Mouse (Mus musculus): ENCODE measurements around the gene Gm16867. TPM values are rescaled to one million over a fixed set of nuclear protein-coding genes. Genes with fewer than 3 reads are reported as not detected.
"Not testable (repeated sequence)": the region's sequence is repeated elsewhere in the genome, so short reads cannot be mapped to it uniquely, and the experiment has no call there.

The Gm16867 gene
- polyA plus RNA-seq, 1 experiment from 2014 or later: 0.11 TPM

GRCm38 (mm10) chr14:69512449-69512848 lies 9.3 kb upstream of the Gm16867 start, which contains the start of gene Gm27179:
Gene Gm27179 (minus strand): TSS chr14:69512549.
- WGBS: no CpG with 5 or more reads among the region's 2 CpGs
- H3K9me3 ChIP-seq (replicated peaks; ENCODE audit: low read length); H3K27me3 ChIP-seq (ENCODE audit: insufficient read depth, low read length); ATAC-seq (replicated peaks; ENCODE audit: low FRiP score, low read depth); H3K36me3 ChIP-seq (ENCODE audit: insufficient read depth, low read length); H3K9ac ChIP-seq (ENCODE audit: low read depth, low read length); H3K27ac ChIP-seq; H3K4me1 ChIP-seq (replicated peaks; ENCODE audit: insufficient read depth, low read length); H3K4me3 ChIP-seq (replicated peaks; ENCODE audit: low read depth, low read length); H3K4me2 ChIP-seq (ENCODE audit: low read length); DNase-seq (ENCODE audit: low spot score): not testable (repeated sequence)

- H3K4me2 ChIP-seq (ENCODE audit: low read length); H3K9me3 ChIP-seq (replicated peaks; ENCODE audit: low read length); H3K9ac ChIP-seq (ENCODE audit: low read depth, low read length); H3K27me3 ChIP-seq (ENCODE audit: insufficient read depth, low read length); H3K4me1 ChIP-seq (replicated peaks; ENCODE audit: insufficient read depth, low read length); ATAC-seq (replicated peaks; ENCODE audit: low FRiP score, low read depth); H3K27ac ChIP-seq; H3K4me3 ChIP-seq (replicated peaks; ENCODE audit: low read depth, low read length); H3K36me3 ChIP-seq (ENCODE audit: insufficient read depth, low read length); DNase-seq (ENCODE audit: low spot score): not testable (repeated sequence)
- no CpG with 5 or more reads among the region's 1 CpGs for WGBS
Measured at GRCm38 (mm10) chr14:69507000-69507399, 3.8 kb upstream of the Gm16867 start.

GRCm38 (mm10) chr14:69502440-69503150 lies 567 bp downstream of the Gm16867 start:
- H3K36me3 ChIP-seq (ENCODE audit: insufficient read depth, low read length); H3K4me1 ChIP-seq (replicated peaks; ENCODE audit: insufficient read depth, low read length); H3K27me3 ChIP-seq (ENCODE audit: insufficient read depth, low read length); DNase-seq (ENCODE audit: low spot score); H3K4me3 ChIP-seq (replicated peaks; ENCODE audit: low read depth, low read length); H3K27ac ChIP-seq; H3K9me3 ChIP-seq (replicated peaks; ENCODE audit: low read length); H3K9ac ChIP-seq (ENCODE audit: low read depth, low read length); H3K4me2 ChIP-seq (ENCODE audit: low read length): not testable (repeated sequence)
- peak; percentile 51 for ATAC-seq (replicated peaks; ENCODE audit: low FRiP score, low read depth)
- no CpG with 5 or more reads among the region's 73 CpGs for WGBS

- not testable (repeated sequence) for H3K4me3 ChIP-seq (replicated peaks; ENCODE audit: low read depth, low read length); H3K4me2 ChIP-seq (ENCODE audit: low read length); H3K27me3 ChIP-seq (ENCODE audit: insufficient read depth, low read length); H3K9ac ChIP-seq (ENCODE audit: low read depth, low read length); H3K9me3 ChIP-seq (replicated peaks; ENCODE audit: low read length); H3K4me1 ChIP-seq (replicated peaks; ENCODE audit: insufficient read depth, low read length); H3K27ac ChIP-seq; DNase-seq (ENCODE audit: low spot score); H3K36me3 ChIP-seq (ENCODE audit: insufficient read depth, low read length); ATAC-seq (replicated peaks; ENCODE audit: low FRiP score, low read depth)
Measured at GRCm38 (mm10) chr14:69496259-69496658, 6.9 kb downstream of the Gm16867 start.

DNA sequence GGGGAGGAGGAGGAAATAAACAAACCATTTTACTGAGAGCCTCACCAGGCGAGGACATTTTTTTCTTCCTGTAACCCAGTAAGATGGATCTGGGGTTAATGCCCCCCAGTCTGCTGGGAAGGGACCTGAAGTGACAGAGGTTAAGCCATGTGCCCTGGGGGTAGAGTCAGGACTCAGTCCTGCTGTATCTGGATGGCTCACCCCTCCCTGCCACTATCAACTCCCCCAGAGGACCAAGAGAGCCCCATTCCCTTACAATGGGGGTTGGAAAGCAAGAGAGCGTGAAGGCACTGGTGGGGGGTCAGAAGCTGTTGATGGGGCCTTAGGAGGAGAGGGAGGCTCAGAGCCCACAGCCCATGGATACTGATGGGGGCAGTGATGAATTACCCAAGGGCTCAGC lies 8.2 kb downstream of the Gm16867 start:
- not testable (repeated sequence) for H3K9ac ChIP-seq (ENCODE audit: low read depth, low read length); DNase-seq (ENCODE audit: low spot score); H3K36me3 ChIP-seq (ENCODE audit: insufficient read depth, low read length); H3K4me3 ChIP-seq (replicated peaks; ENCODE audit: low read depth, low read length); H3K9me3 ChIP-seq (replicated peaks; ENCODE audit: low read length); H3K27me3 ChIP-seq (ENCODE audit: insufficient read depth, low read length); H3K4me2 ChIP-seq (ENCODE audit: low read length); ATAC-seq (replicated peaks; ENCODE audit: low FRiP score, low read depth); H3K27ac ChIP-seq; H3K4me1 ChIP-seq (replicated peaks; ENCODE audit: insufficient read depth, low read length)
- WGBS: no CpG with 5 or more reads among the region's 2 CpGs

GRCm38 (mm10) chr14:69494522-69494921 lies 8.6 kb downstream of the Gm16867 start:
- no CpG with 5 or more reads among the region's 3 CpGs for WGBS
- not testable (repeated sequence) for H3K4me3 ChIP-seq (replicated peaks; ENCODE audit: low read depth, low read length); H3K9me3 ChIP-seq (replicated peaks; ENCODE audit: low read length); ATAC-seq (replicated peaks; ENCODE audit: low FRiP score, low read depth); H3K4me2 ChIP-seq (ENCODE audit: low read length); H3K36me3 ChIP-seq (ENCODE audit: insufficient read depth, low read length); H3K4me1 ChIP-seq (replicated peaks; ENCODE audit: insufficient read depth, low read length); H3K27ac ChIP-seq; DNase-seq (ENCODE audit: low spot score); H3K27me3 ChIP-seq (ENCODE audit: insufficient read depth, low read length); H3K9ac ChIP-seq (ENCODE audit: low read depth, low read length)

DNA sequence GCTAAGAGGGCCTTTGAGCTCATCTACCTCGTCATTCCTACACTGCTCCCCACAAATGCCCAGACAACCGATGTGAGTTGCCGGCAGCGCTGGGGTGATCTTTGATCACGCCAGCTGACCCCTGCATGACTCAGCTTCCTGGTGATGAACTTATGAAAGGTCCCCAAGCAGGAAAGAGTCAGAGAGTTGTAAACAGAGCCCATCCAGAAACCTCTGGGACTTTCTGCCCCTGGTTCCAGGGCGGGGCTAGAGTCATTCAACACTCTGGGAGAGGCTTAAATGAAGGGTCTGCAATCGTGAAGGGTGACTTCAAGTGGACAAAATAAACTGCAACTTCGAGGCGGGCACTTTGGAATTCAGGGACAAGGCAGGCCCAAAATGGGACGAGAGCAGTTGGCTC lies 15.2 kb downstream of the Gm16867 start:
- H3K27ac ChIP-seq; H3K9me3 ChIP-seq (replicated peaks; ENCODE audit: low read length); ATAC-seq (replicated peaks; ENCODE audit: low FRiP score, low read depth); H3K27me3 ChIP-seq (ENCODE audit: insufficient read depth, low read length); H3K4me1 ChIP-seq (replicated peaks; ENCODE audit: insufficient read depth, low read length); H3K4me2 ChIP-seq (ENCODE audit: low read length); H3K9ac ChIP-seq (ENCODE audit: low read depth, low read length); H3K36me3 ChIP-seq (ENCODE audit: insufficient read depth, low read length); DNase-seq (ENCODE audit: low spot score); H3K4me3 ChIP-seq (replicated peaks; ENCODE audit: low read depth, low read length): not testable (repeated sequence)
- WGBS: no CpG with 5 or more reads among the region's 10 CpGs

GRCm38 (mm10) chr14:69485466-69486135 lies 17.6 kb downstream of the Gm16867 start:
- not testable (repeated sequence) for H3K27me3 ChIP-seq (ENCODE audit: insufficient read depth, low read length); ATAC-seq (replicated peaks; ENCODE audit: low FRiP score, low read depth); H3K4me2 ChIP-seq (ENCODE audit: low read length); DNase-seq (ENCODE audit: low spot score); H3K4me1 ChIP-seq (replicated peaks; ENCODE audit: insufficient read depth, low read length); H3K4me3 ChIP-seq (replicated peaks; ENCODE audit: low read depth, low read length); H3K9ac ChIP-seq (ENCODE audit: low read depth, low read length); H3K9me3 ChIP-seq (replicated peaks; ENCODE audit: low read length); H3K27ac ChIP-seq; H3K36me3 ChIP-seq (ENCODE audit: insufficient read depth, low read length)
- no CpG with 5 or more reads among the region's 18 CpGs for WGBS

- not testable (repeated sequence) for H3K4me1 ChIP-seq (replicated peaks; ENCODE audit: insufficient read depth, low read length); H3K4me3 ChIP-seq (replicated peaks; ENCODE audit: low read depth, low read length); H3K36me3 ChIP-seq (ENCODE audit: insufficient read depth, low read length); DNase-seq (ENCODE audit: low spot score); H3K9ac ChIP-seq (ENCODE audit: low read depth, low read length); H3K27ac ChIP-seq; H3K9me3 ChIP-seq (replicated peaks; ENCODE audit: low read length); H3K4me2 ChIP-seq (ENCODE audit: low read length); H3K27me3 ChIP-seq (ENCODE audit: insufficient read depth, low read length)
- WGBS: no CpG with 5 or more reads among the region's 11 CpGs
- ATAC-seq (replicated peaks; ENCODE audit: low FRiP score, low read depth): peak; percentile 52; the same call in 1 of the 2 replicates
Measured at GRCm38 (mm10) chr14:69473941-69474646, 29.1 kb downstream of the Gm16867 start.
